Mouse (Mus musculus) left cerebral cortex, postnatal 36 days (tissue): ENCODE measurements at regions not wholly inside any gene's neighbourhood (a gene's known extent, or its start where the extent isn't known, plus 50 kb on each side); places are given as distances from the start of the nearest gene placed in this dataset.

ENCODE experiments used
- DNase-seq, 2 experiments: peaks; one replicate each; pipeline ENCODE4 v3.0.0; 2021 to 2022; ENCODE audit warnings: low spot score in 2 of 2, mixed read lengths in 1 of 2
- intact Hi-C: fragments of 180-260 bp; cut with DNase I; formaldehyde crosslinking; loops from one replicate; pipeline ENCODE4 v1.15.1; 2025

DNA sequence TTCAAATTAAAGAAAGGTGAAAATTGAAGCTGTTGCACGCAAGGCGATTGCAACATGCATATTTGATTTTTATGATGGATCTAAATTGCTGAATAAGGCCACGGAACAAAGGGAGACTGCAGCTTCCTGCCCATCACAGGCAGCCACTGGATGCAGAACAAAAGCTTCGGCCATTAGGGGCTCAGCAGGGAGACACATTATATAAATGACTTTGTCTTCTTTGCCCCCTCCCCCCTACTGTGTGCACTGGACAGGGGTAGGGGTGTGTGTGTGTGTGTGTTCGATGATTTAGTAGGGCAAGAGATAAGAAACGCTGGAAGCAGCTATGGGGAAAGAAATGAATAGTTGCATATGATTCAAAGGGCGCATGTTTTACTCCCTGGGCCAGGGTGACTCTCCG lies 481.2 kb upstream of the Pmfbp1 start:
- DNase-seq = no peak
- intact Hi-C loops = no loop called here

DNA sequence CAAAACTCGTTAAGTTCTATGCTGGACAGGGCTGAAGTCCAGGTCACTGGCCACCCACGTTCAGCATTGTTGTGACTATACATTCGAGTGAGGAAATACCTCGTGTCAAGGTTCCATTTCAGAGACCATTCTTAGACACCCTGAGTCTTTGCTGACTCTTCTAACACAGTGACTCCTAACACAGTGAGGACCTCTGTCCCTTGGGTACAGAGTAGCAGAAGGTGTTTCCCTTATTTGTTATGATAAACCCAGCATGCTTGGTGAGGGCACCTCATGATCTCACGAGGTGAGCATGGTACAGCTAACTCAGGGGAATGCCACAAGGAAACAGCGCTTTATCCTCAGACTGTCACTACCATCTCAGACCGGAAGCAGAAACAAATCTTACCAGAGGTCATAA lies 480.2 kb upstream of the Pmfbp1 start:
- DNase-seq = no peak
- intact Hi-C loops = no loop called here

DNA sequence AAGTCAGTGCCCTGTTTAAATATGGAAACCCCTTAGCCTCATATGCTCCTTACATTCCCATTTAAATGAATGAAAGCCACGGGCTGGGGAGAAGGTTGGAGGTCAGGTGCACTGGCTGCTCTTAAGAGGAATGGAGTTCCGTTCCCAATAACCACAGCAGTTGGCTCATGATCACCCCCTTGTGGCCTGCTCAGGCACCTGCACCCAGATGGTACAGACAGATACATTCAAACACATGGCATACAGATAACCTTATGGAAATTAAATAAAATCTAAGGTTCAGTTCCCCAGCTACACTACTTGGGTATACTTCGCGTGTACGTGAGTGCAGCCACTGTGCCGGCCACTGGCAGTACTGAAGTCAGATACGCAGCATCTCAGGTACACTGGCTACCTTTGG lies 479.1 kb upstream of the Pmfbp1 start:
- intact Hi-C loops = no loop called here
- no peak for DNase-seq

DNA sequence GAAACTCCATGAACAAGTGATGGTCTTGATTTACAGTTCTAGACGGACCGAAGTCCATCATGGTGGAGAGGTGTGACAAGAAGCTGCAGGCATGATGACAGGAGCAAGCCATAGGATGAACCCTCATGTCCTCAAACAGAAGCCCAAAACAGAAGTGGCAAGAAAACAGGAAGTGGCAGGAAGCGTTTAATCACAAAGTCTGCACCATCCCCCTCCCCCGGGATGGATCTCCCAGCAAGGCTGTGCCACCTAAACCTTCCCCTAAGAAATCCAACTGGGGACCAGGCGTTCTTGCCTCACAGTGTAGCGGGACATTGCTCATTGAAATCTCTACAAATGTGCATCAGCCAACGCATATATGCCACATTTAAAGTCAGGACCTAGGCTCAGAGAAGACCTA lies 474.3 kb upstream of the Pmfbp1 start:
- intact Hi-C loops = no loop called here
- no peak for DNase-seq

DNA sequence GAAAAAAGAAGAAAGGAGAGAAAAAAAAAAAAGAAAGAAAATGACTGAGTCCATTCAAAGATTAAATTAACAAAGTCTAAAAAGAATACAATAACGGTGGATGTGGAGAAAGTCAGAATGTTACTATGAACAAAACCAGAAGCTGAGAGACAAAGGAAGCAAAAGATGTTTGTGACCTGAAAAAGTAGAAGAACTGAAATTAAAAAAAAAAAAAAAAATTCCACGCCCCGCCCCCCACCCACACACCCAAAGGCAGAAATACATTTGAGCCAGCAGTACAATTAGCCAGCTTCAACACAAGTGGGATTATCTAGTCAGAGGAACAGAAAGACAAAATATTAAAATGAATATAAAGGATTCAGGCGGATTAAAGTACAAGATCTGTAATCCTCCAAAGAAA lies 473.7 kb upstream of the Pmfbp1 start:
- DNase-seq = no peak
- intact Hi-C loops = no loop called here

- intact Hi-C loops = no loop called here
- no peak for DNase-seq
These were observed 465.9 kb upstream of the Pmfbp1 start for GRCm38 (mm10) chr8:109027923-109028322.

GRCm38 (mm10) chr8:109053608-109054007 lies 440.2 kb upstream of the Pmfbp1 start:
- no peak for DNase-seq
- intact Hi-C loops = no loop called here

GRCm38 (mm10) chr8:109059152-109059551 lies 434.7 kb upstream of the Pmfbp1 start:
- intact Hi-C loops = no loop called here
- DNase-seq = no peak

GRCm38 (mm10) chr8:109062376-109062775 lies 431.5 kb upstream of the Pmfbp1 start:
- intact Hi-C loops = no loop called here
- DNase-seq = no peak

- no peak for DNase-seq
- intact Hi-C loops = no loop called here
These were observed 420.1 kb upstream of the Pmfbp1 start for GRCm38 (mm10) chr8:109073715-109074114.

DNA sequence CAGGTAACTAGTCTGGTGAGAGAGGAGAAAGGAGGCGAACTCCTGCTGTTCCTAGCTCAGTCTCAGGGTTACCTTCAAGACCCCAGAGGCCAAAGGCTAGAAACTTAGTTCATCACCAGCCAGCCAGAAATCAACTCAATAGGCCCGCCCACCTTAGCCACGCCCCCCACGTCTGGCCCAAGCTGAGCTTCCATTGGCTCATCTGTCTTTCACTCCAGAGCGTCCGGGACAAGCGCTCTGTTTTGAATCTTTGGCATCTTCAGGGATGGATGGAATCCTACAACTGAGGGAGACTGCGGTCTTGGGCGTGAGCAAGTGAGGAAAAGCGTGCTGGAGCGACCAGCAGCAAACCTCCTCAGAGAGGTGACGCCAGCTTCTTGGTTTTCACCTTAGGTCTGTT lies 418.8 kb upstream of the Pmfbp1 start:
- DNase-seq = no peak

GRCm38 (mm10) chr8:109079223-109079622 lies 414.6 kb upstream of the Pmfbp1 start:
- no peak for DNase-seq
- intact Hi-C loops = no loop called here

More for the DNA sequence above, 418.8 kb upstream of the Pmfbp1 start:
- intact Hi-C loops = no loop called here

- intact Hi-C loops = no loop called here
- DNase-seq = no peak
These were observed 412.5 kb upstream of the Pmfbp1 start for GRCm38 (mm10) chr8:109081295-109081694.

DNA sequence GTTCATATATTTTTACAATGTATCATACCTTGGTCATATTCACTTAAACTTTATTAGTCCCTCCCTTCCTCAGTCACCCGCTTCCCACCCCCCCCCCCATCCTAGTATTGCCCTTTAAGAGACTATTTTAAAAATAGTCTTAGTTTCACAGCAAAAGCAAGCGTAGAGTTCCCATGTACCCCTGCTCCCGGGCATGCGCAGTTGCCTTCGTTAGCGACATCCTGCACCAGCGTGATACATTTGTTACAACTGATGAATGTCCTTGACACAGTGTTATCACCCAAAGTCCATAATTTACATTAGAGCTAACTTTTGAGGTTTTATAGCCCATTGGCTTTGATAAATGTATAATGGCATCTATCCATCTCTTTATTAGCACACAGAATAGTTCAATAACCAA lies 408.7 kb upstream of the Pmfbp1 start:
- DNase-seq = no peak
- intact Hi-C loops = no loop called here

DNA sequence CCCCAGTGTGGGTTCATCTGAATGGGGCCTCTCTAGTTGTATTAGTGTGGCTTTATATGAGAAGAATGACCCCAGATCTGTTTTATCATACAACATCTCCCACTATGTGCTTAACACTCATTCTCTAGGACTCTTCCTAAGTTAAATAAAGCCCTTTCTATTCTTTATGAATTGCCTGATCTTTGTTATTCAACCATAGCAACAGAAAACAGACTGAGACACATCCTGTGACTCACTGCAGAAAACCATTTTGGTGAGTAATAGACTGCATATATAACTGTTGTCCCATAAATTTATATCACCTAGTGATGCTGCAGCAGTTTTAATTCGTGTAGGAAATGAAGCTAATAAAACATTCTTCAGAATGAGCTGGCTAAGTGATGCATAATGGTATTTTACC lies 406.0 kb upstream of the Pmfbp1 start:
- intact Hi-C loops = no loop called here
- no peak for DNase-seq

- DNase-seq = no peak
- intact Hi-C loops = no loop called here
These were observed 394.2 kb upstream of the Pmfbp1 start for GRCm38 (mm10) chr8:109099671-109100070.

DNA sequence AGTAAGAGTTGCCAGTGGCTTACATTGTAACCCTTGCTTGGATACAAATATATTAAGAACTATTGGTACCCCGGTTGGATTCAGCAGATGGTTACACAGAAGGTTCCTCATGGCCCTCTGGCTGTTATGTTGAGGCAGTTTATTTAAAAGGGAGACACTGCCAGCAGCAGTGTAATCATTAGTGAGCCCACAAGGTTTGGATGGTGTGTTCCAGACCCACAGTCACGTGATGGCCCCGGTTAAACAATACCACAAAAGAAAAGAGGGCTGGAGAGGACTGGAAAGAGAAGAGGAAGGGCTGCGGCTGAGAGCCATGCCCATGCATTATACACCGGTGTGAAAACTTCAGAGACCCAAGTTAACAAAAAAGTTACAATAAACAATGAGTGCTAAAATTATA lies 392.4 kb upstream of the Pmfbp1 start:
- intact Hi-C loops = no loop called here
- no peak for DNase-seq

GRCm38 (mm10) chr8:109104798-109105326 lies 389.0 kb upstream of the Pmfbp1 start:
- no peak for DNase-seq
- intact Hi-C loops = no loop called here

- no peak for DNase-seq
- intact Hi-C loops = no loop called here
These were observed 388.1 kb upstream of the Pmfbp1 start for GRCm38 (mm10) chr8:109105693-109106092.

GRCm38 (mm10) chr8:109106971-109107370 lies 386.9 kb upstream of the Pmfbp1 start:
- DNase-seq = no peak
- intact Hi-C loops = no loop called here

- intact Hi-C loops = no loop called here
- no peak for DNase-seq
These were observed 386.1 kb upstream of the Pmfbp1 start for GRCm38 (mm10) chr8:109107762-109108161.

DNA sequence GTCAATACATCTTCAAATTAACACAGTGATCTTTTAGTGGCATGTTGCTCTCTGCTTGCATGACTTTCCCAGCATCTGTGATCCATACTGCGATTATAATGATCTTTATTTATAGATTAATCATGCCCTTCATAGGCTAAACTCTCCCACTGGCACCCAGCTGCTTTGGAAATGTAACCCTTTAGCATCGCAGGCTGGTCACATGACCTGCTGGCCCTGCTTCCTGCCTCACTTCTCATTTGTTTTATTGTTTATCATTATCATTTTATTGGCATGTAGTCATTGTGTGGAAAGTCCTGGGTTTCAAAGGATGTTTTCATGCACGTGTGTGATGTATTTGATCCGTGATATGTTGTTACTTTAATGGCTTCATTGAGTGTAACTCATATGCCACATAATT lies 384.4 kb upstream of the Pmfbp1 start:
- intact Hi-C loops = no loop called here
- DNase-seq = no peak

GRCm38 (mm10) chr8:109121776-109122175 lies 372.1 kb upstream of the Pmfbp1 start:
- DNase-seq = no peak
- intact Hi-C loops = no loop called here
